Mouse (Mus musculus) neural tube, embryonic 10.5 days (tissue): ENCODE data around the gene Dhrs13.
"Not testable (repeated sequence)": the region's sequence is repeated elsewhere in the genome, so short reads cannot be mapped to it uniquely, and the experiment has no call there.

Source experiments
- DNase-seq: peaks from one replicate; pipeline ENCODE4 v3.0.0-alpha.2; 2017; ENCODE audit warnings: low spot score; ENCODE audit errors: extremely low spot score

Gene Dhrs13

GRCm38 (mm10) chr11:78042290-78042870 lies 10.3 kb downstream of the Dhrs13 start:
- DNase-seq, result not testable (repeated sequence)

- no peak for DNase-seq
Measured at GRCm38 (mm10) chr11:78044758-78045251, 12.7 kb downstream of the Dhrs13 start.

DNA sequence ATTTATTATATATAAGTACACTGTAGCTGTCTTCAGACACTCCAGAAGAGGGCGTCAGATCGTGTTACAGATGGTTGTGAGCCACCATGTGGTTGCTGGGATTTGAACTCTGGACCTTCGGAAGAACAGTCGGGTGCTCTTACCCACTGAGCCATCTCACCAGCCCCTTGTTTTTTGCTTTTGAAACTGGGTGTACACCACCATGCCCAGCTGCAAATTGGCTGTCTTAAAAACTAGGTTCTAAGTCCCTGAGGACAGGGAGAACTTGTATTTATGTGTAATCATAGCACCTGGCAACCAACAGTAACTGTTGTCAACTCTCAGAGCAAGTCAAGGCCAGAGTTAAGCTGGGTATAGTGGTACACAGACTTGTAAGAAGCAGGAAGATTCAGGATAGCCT lies 16.6 kb downstream of the Dhrs13 start:
- not testable (repeated sequence) for DNase-seq

DNA sequence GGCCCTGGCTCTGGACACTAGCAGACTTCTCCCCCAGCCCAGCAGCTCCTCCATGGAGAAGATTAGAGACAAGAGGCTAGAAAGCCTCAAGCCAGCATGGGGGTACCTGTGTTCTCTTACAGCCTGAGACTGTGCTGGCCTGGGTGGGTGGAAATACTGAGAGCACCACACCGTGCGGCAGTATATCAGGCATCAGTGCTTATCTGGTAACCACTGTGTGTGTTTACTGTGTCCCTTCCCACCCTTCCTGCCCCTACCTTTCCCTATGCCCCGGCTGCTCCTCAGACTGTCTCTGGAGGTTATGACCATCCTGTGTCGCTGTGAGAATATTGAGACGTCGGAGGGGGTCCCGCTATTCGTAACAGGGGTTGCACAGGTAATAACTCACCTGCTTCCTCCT lies 21.0 kb downstream of the Dhrs13 start:
- no peak for DNase-seq

DNA sequence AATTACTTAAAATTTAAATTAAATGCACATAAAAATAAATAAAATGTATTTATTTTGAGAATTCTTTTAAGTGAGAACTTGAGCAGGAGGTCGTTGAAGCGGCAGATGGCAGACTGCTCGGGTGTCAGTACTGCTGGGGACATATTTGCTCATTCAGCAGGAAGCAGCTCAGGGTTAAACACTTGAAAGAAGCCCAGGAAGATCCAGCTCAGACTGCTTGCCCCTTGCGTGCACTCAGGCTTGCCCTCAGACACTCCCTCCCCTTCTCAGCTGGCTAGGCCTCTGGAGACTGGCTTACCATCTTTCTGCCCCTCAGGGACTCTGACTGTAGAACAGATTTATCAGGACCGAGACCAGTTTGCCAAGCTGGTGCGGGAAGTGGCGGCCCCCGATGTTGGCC lies 24.9 kb downstream of the Dhrs13 start:
- DNase-seq, result no peak

DNA sequence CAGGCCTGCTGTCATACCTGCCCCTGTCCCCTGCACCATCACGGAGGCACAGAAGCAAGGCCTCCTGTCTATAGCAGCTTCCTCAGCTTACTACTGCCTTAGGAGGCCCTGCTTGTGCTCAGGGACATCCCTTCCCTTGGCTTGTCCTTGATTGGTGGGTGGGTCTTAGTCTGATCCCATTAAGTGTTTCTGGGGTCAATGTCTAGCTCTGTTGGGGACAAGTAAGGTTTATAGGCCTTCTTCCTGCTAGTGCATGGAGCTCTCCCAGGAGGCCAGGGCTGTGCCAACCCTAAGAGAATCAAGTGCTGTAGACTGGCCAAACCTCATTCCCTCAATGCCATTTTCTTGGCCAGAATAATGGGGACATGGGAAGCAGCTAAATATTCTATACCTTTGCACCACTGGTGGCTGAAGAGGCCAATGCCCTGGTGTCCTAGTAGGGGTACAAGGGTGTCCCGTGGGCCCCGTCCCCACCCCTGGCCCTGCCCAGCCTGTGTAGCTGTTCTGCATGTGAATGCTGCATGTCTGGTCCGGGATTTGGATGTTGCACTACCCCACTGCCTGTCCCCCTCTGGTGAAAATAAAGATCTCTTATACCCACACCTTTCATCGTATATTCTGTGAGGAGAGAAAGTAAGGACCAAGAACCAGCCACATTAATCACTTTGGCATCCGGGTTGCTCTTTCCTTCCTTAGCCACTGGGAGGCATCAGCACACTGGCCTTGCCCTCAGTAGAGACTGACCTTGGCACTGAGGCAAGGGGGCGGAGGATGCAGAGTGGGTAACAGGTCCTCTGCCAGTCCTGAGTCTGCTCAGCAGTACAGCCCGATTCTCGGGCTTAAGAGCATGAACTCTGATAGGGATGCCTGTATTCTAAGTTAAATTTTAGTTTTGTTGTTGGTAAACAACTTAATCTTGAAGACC lies 28.0 kb downstream of the Dhrs13 start:
- peak; percentile 28 for DNase-seq

DNA sequence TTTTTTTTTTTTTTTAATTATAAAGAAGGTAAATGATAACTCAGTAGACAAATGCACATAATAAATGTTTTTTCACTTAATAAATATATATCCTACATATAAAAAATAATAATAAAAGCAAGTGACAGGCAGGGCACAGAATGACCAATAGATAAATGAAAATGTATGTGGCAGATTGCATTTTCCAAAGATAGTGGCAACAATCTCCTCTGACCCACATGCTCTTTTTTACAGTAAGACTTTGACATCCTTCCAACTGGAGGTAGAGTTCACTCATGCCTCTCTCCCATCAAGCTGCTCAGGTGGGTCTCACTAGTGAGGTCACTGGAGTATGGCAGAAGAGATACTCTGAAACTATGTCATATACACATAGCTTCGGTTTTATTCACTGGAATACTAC lies 30.5 kb downstream of the Dhrs13 start:
- no peak for DNase-seq

- DNase-seq, result no peak
Measured at GRCm38 (mm10) chr11:78065906-78066305, 33.8 kb downstream of the Dhrs13 start.

GRCm38 (mm10) chr11:78066641-78067040 lies 34.6 kb downstream of the Dhrs13 start:
- no peak for DNase-seq

- no peak for DNase-seq
Measured at GRCm38 (mm10) chr11:78067566-78067965, 35.5 kb downstream of the Dhrs13 start.

GRCm38 (mm10) chr11:78069130-78069529 lies 37.0 kb downstream of the Dhrs13 start:
- DNase-seq, result no peak

DNA sequence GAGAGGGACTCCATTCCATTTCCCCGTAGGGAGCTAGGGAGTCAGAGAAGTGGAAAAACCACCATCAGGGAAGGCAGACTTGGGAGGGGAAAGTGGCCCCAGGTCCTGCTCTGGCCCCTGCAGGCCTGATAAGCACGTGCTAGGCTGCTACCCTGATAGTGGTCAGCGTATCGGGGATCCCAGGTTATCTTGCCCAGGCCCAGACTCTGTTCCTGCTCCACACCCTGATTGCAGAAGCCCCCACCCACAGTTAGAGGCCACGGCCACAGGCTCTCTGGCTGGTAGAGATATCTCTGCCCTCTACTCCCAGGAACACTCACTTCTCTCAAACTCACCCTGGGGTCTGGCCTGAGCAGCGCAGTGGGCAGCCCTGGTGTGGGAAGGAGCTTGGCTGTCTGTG lies 37.6 kb downstream of the Dhrs13 start:
- DNase-seq, result no peak

DNA sequence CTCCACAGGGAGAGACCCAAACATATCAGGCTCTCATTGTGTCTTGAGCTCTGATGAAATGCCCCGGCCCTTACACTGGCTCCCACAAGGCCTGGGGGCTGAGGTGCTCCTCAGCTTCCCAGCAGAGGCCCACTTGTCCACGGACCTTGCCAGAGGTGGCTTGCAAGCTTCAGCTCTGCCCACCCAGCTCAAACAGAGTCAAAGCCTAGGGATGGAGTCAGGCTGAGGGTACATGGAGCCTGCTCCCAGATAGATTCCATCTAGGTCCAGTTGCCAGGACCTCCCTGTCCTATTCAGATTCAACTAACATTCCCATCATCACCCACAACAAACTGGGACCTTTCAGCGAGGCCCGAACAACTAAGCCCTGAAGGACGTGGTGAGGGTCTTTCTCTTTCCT lies 39.9 kb downstream of the Dhrs13 start:
- no peak for DNase-seq

GRCm38 (mm10) chr11:78072425-78073130 lies 40.5 kb downstream of the Dhrs13 start:
- DNase-seq, result no peak

DNA sequence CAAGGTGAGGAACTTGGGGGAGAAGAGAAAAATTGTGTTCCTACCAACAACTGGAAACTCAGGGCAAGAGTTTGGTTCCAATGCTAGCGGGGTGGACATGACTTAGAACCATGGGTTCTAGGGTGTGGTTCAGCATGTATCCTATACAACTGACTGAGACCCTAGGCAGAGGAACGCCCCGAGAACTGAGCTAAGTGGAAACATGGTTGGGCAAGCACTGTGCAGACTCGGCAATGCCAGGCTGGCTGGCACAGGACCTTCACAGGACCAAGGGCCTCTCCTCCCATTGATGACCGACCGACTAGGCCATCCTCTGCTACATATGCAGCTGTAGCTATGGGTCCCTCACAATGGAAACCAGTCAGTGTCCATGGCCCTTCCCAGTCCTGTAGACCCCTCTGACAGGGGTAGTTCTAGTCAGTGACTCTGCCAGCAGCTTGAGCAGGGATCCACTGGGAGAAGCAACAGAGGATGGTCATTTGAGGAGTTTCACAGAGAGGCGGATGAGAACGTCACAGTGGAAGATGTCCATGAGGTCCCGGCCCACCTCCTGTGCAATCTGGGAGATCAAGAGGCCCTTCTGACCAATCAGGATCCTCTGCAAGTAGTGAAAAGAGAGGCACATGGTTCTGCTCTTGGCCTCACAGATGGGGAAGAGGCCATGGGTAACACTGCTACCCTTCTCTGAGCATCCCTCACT lies 41.6 kb downstream of the Dhrs13 start:
- no peak for DNase-seq

GRCm38 (mm10) chr11:78074277-78074652 lies 42.2 kb downstream of the Dhrs13 start:
- no peak for DNase-seq

DNA sequence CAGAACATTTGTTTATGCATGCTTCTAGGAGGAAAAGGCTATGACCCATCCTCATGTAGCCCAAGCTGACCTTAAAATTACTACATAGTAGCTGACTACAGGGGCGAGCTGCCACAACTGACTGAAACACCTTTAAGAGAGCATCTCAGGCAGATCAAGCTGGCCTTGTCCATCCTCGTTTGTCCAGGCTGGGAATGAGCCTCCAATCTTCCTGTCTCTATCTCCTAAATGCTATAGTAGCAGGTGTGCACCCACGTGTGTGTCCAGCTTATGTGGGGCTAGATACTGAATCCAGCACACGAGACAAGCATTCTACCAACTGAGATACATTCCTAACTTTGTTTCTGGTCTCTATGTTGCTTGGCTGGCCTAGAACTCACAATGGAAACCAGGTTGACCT lies 42.6 kb downstream of the Dhrs13 start:
- DNase-seq, result no peak

GRCm38 (mm10) chr11:78079961-78080921 lies 48.2 kb downstream of the Dhrs13 start, which contains the start of gene Eral1:
Eral1 (minus strand) TSS chr11:78080383.
- peak; percentile 81 for DNase-seq

- no peak for DNase-seq
Measured at GRCm38 (mm10) chr11:78083595-78083994, 51.5 kb downstream of the Dhrs13 start.

DNA sequence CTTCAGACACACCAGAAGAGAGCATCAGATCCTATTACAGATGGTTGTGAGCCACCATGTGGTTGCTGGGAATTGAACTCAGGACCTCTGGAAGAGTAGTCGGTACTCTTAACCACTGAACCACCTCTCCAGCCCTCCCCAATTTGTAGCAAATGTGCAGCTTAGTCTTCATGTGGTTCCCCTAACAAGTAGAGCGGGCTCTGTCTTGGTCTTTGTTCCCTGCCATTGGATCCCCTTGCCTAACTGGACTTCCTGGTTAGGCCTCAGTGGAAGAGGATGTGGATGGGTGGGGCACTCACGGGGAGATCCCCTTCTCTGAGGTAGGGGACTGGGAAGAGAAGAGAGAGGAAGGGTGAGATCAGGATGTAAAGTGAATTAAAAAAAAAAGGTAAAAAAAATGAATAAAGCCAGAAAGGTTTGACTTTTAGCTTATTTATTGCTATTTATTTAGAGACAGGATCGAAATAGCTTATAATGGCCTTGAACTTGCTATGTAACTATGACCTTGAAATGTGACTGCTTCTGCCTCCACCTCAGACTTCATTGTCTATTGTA lies 54.9 kb downstream of the Dhrs13 start:
- DNase-seq, result no peak
